Mouse (Mus musculus) megakaryocyte, embryonic 14.5 days (primary cell): ENCODE results near the gene Pygm. TPM values are rescaled to one million over a fixed set of nuclear protein-coding genes. Genes with fewer than 3 reads are reported as not detected.

Experiments used
- H3K27me3 ChIP-seq: replicated peaks from 2 replicates; pipeline ENCODE3; 2012; ENCODE audit warnings: inconsistent platforms
- H3K36me3 ChIP-seq: replicated peaks from 2 replicates; pipeline ENCODE3; 2012; ENCODE audit warnings: low read length, inconsistent platforms, mixed read lengths
- H3K4me1 ChIP-seq: 2 replicates; pipeline ENCODE4 v1.6.1; 2012; ENCODE audit warnings: inconsistent platforms
- H3K4me3 ChIP-seq: replicated peaks from 2 replicates; pipeline ENCODE3; 2012; ENCODE audit warnings: moderate library complexity, mild to moderate bottlenecking, inconsistent platforms
- H3K9me3 ChIP-seq: 2 replicates; pipeline ENCODE4 v1.6.1; 2012; ENCODE audit warnings: inconsistent platforms
- FLI1 ChIP-seq: IDR thresholded peaks from 2 replicates; pipeline ENCODE4 v1.6.1; 2012; ENCODE audit warnings: low read length, inconsistent platforms, mixed read lengths
- GATA1 ChIP-seq: IDR thresholded peaks from 3 replicates; pipeline ENCODE4 v1.6.1; 2012; ENCODE audit warnings: mixed read lengths, low read length, inconsistent platforms, borderline replicate concordance
- polyA plus RNA-seq: library from polyadenylated mRNA; stranded (reverse); fragments of >175 nt; gene quantifications from 2 replicates; pipeline ENCODE4 v1.2.3, GENCODE M21; 2012; ENCODE audit warnings: low replicate concordance; ENCODE audit not compliant: insufficient read depth

The Pygm gene
- polyA plus RNA-seq, 1 experiment = 3.6 TPM

DNA sequence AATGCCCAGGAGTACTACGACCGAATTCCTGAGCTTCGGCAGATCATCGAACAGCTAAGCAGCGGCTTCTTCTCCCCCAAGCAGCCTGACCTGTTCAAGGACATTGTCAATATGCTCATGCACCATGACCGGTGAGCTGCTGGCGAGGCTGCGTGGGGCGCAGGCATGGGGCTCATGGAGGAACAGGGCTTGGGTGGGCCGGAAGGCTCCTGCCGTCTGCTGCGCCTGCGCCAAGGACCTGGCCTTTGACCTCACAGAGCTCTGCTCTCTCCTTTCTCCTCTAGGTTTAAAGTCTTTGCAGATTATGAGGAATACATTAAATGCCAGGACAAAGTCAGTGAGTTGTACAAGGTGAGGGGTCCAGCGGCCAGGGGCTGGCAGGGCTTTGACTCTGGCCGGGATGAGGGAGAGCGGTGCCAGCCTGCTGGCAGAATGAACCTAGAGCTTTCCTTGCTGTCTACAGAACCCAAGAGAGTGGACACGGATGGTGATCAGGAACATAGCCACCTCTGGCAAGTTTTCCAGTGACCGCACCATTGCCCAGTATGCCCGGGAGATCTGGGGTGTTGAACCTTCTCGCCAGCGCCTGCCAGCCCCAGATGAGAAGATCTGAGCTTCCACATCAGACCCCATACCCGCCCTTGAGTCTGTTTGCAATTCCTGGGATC, 13.5 kb downstream of the Pygm start:
- TF ChIP-seq GATA1 = no peak
- TF ChIP-seq FLI1 = no peak
- Histone ChIP-seq H3K9me3 (no peaks in the 10 kb centered on the region), H3K36me3 (peaks cover 21% of the 10 kb centered on the region), H3K27me3 (peaks cover 33% of the 10 kb centered on the region), H3K4me1 (peaks cover 62% of the 10 kb centered on the region), H3K4me3 (no peak overlapping the region)

DNA sequence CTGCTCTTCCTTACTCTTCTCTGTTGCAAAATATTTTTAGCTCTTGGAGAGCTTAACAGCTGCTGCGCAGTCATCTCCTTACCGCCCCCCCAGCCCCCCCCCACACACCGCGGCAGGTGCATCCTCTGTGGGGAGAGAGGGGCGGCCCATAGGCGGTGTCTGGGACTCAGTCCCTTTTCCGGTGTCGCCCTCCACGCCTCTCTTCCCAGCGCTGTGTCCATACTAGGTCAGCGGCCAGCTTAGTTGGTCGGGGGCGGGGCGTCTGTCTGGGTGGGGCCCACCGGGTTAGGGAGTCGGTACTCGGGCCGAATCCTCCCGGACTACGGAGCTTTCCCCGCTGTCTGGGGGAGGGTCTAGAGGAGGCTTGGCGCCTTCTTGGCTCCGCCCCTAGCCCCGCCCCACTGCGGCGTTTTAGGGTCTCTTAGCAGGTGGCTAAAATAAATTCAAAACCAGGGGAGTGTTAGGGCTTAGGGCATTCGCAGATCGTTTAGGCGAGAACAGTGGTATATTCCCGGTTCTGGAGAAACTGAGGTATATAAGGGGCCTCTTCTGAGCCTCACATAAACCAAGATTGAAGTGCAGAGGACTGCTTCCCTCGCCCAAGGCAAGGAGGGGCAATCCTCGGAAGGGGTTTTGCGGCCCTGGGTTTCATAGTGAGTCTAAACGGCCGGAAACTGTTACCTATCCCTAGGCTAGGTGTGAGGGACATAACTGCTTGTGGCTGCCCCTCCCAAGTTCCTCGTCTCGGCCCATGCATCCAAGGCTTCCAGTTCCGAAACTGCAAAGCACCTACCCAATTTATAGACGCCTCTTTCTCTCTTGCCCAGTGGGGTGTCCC, 14.5 kb downstream of the Pygm start:
- Histone ChIP-seq H3K36me3 (peaks cover 24% of the 10 kb centered on the region), H3K4me3 (peak overlapping the region; percentile 93), H3K4me1 (peaks cover 64% of the 10 kb centered on the region), H3K27me3 (peaks cover 42% of the 10 kb centered on the region), H3K9me3 (no peaks in the 10 kb centered on the region)
- TF ChIP-seq GATA1 (no peak), FLI1 (no peak)

DNA sequence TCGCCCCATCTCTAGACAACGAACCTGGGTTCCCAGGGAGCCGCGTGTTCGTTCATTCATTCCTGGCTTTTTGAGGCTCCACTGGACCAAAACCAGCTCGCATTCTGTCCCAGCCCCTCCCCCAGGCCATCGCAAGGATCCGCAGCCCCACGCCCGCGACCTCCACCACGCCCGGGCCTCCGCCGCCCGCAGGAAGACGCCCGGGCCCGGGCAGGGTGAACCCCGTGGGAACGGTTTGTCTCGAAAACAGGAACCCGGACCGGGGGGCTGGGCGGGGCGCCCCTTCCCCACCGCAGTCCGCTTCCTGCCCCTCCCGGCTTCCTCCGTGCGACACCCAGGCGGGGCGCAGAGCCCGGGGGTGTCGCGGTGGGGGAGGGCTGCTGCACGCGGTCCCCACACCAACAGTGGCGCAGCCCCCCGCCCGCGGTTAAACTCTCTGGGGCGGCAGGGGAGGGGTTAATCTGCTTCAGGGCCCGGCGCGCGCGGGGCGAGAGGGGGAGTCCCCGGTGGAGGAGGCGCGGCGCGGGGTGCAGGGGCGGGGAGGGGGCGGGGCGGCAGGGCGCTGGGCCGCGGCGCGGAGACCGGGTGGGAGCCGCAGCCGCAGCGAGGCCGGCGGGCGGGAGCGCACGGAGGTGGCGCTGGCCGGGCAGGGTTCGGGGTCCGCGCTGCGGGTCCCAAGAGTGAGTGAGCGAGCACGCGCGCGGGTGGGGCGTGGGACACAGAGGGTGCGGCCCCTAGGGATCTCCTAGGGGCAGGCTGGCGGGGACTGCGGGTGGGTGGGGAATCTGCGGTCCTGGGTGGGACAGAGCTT, 15.3 kb downstream of the Pygm start, which contains the start of gene Rasgrp2:
TSS of gene Rasgrp2 (plus strand) at position 56 of the 811 bp plus-strand sequence.
- Histone ChIP-seq H3K36me3 (peaks cover 29% of the 10 kb centered on the region), H3K9me3 (no peaks in the 10 kb centered on the region), H3K27me3 (peaks cover 48% of the 10 kb centered on the region), H3K4me3 (peak within 1 kb of the TSS; percentile 93), H3K4me1 (peaks cover 70% of the 10 kb centered on the region)
- TF ChIP-seq FLI1 (no peak), GATA1 (no peak)

DNA sequence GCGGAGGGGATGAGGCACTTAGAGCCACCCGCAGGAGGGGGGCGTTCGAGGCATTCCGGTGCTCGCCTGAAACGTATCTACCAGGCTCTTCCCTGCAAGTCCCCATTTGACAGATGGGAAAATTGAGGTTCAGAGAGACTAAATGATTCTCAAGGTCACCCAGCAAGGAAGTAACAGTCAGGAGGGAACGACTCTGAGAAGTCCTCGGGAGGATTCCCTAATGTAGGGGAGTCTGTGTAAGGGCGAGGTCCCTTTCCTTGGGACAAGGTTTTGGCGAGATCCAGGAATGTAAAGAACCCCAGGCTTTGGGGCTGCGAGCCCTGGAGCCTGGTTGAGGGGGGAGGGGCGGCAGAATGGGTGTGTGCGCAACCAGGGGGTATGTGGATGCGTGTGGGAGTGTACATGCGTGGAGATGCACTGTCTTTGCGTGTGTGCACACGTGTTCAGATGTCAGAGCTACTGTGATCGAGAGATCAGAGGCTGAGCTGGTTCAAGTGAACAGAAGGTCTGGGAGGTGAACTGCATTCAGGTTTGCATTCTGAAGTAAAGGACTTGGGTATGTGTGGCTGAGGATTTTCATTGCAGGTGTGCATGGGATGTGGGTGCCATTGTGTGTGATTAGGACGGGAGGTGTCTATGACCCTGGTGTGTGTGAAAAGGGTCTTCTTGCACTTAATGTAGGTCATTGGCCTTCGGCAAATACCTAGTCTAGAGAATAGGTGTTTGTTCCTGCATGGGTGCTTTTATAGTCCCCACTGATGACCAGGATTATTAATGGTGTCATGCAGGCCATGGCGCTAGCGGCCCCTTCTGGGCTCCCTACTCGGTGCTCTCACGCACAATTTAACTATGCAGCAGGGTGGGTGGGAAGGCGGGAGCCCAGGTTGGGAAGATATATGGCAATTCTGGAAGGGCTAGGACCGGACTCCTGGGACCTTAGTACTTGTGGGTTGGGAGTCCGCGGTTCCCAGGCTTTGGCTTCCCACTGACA, 16.2 kb downstream of the Pygm start:
- H3K4me1 ChIP-seq = peaks cover 79% of the 10 kb centered on the region
- no peak for TF ChIP-seq FLI1
- no peak for TF ChIP-seq GATA1
- peaks cover 38% of the 10 kb centered on the region for H3K36me3 ChIP-seq
- peaks cover 53% of the 10 kb centered on the region for H3K27me3 ChIP-seq
- H3K9me3 ChIP-seq = no peaks in the 10 kb centered on the region
- H3K4me3 ChIP-seq = peak overlapping the region; percentile 93

DNA sequence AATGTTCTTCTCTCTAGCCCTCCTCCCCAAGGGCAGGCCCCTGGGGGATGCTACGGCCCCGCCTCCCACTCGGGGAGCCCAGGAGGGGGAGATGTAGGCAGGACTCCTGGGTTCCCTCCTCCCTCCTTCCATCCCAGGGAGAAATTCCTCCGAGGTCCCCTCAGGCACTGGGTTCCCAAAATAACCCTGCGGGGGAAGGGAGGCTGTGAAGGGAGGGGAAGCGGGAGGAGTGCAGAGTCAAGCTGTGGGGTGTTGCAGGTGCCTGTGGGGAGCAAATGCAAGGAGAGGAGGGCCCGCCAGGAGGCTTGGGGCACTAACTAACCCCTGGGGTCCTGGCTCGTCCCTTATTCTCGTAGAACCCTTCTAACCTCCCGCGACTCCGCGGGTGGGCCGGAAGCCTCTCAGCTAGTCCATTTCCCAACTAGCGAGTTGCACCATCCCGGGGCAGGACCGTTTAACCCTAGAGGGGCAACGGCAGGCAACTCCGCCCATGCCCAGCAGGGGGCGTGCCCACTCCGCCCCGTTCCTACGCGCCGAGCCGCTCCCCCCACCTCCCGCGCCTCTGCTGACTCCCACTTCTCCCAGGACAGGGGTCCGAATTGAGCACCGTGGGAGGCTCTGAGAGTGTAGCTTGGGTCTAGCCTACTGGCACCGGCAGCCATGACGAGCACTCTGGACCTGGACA, 17.1 kb downstream of the Pygm start:
- H3K27me3 ChIP-seq = peaks cover 53% of the 10 kb centered on the region

DNA sequence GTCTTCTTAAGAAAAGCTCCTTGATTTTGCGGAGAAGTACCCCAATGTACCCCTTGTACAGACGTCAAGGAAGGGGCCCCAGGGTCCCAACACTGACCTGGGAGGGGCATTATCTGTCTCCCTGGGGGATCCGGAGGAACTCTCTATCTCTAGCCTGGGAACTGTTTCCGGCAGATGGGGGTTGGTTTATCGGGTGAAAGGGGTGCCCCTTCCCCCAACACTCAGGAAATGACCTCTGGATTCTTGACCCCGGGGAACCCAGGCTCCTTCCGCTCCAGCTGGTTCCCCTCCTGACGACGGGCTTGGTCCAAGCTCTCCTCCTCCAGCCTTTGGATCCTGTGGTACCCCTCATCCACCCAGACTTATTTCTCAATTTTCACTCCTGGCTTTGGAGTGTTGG, 17.8 kb downstream of the Pygm start:
- H3K36me3 ChIP-seq = peaks cover 54% of the 10 kb centered on the region
- H3K4me1 ChIP-seq = peaks cover 92% of the 10 kb centered on the region
- TF ChIP-seq FLI1 (no peak), GATA1 (no peak)
- H3K4me3 ChIP-seq = peak overlapping the region; percentile 93
- H3K27me3 ChIP-seq = peaks cover 50% of the 10 kb centered on the region
- H3K9me3 ChIP-seq = no peaks in the 10 kb centered on the region

More for the DNA sequence above, 17.1 kb downstream of the Pygm start:
- peak overlapping the region; percentile 93 for H3K4me3 ChIP-seq
- H3K4me1 ChIP-seq = peaks cover 86% of the 10 kb centered on the region
- TF ChIP-seq FLI1 (no peak), GATA1 (no peak)
- peaks cover 47% of the 10 kb centered on the region for H3K36me3 ChIP-seq
- no peaks in the 10 kb centered on the region for H3K9me3 ChIP-seq

DNA sequence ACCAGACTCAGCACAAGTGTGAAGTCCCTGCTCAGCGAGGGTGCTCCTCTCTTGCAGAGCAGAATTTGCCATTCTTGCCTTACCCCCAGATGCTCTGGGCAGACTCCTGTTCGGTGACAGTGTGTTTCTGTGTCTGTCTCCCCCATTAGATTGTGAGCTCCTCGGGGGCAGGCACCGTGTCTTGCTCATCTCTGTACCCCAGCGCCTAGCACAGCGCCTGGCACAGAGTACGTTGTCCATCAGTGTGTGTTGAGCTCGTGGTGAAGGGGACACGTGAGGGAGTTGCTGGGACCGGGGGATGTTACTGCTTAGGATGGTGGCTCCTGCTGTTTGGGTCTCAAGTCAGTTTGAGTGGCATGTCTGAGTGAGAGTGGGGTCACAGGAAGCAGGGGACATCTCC, 19.7 kb downstream of the Pygm start:
- H3K4me1 ChIP-seq = peaks cover 92% of the 10 kb centered on the region
- H3K4me3 ChIP-seq = peak overlapping the region; percentile 93
- no peaks in the 10 kb centered on the region for H3K9me3 ChIP-seq

DNA sequence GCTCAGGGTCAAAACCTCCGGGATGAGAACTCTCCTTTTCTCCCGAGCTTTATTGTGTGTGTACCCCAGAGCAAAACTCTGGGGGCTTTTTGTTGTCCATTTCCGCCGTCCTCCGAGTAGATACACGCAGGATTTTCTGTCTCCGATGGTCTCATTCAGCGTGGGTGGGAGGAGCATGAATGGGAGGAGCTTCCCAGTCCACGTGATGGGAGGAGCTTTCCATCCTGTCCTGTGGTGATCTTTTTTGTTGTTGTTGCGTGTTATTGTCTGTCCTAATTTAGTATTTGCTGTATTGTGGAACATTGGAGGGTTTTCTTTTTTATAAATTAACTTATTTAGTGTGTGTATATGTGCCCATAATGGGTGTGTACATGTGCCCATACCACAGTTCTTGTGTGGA, 21.2 kb downstream of the Pygm start:
- H3K4me3 ChIP-seq = no peak overlapping the region
- peaks cover 85% of the 10 kb centered on the region for H3K36me3 ChIP-seq
- no peak for TF ChIP-seq FLI1
- no peak for TF ChIP-seq GATA1
- peaks cover 34% of the 10 kb centered on the region for H3K27me3 ChIP-seq
- peaks cover 84% of the 10 kb centered on the region for H3K4me1 ChIP-seq
- no peaks in the 10 kb centered on the region for H3K9me3 ChIP-seq

More for the DNA sequence above, 19.7 kb downstream of the Pygm start:
- TF ChIP-seq FLI1 = no peak
- no peak for TF ChIP-seq GATA1
- H3K36me3 ChIP-seq = peaks cover 71% of the 10 kb centered on the region
- H3K27me3 ChIP-seq = peaks cover 43% of the 10 kb centered on the region
